Mouse (Mus musculus): ENCODE measurements at regions not wholly inside any gene's neighbourhood (a gene's known extent, or its start where the extent isn't known, plus 50 kb on each side); places are given as distances from the start of the nearest gene placed in this dataset.

DNA sequence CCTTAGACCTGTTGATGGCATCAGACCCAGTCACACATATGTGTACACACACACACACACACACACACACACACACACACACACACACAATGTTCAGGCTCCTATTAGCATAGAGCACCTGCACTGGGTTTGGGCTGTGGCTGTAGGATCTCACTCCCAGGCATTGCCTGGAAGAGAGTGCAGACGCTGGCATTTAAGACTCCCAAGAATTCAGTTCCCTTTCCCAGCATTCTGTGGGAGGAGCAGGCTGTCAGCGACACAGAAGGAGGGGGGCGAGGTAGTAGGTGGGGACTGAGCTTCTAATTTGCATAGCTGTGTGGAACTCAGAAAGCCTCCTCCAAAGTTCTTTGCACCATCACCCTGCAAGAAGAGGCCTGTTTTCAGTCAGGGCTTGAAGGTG is 374.2 kb upstream of the Fam49b start:
- DNase-seq (ENCODE audit: low spot score) = no peak

- DNase-seq (ENCODE audit: low spot score) = no peak
These were observed 374.6 kb upstream of the Fam49b start for GRCm38 (mm10) chr15:64434908-64435307.

DNA sequence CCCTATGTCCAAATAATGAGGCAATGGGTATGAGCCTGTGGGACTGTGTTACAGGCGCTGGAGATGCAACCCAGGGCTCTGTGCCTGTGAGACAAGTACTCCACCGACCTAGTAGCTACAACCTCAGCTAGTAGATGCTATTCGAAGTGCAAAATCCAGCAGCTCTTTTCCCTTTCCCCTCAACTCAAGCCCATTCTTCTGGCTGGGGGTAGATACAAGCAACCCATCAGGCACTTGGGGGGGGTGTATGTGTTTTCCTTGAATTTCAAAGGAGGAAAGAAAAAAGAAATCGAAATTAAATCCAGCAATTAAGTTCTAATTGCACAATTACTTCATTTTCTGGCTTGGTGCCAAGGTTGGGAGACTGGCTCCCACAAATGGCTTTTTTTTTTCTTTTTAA is 372.4 kb upstream of the Gm21798 start:
- no peak for DNase-seq (ENCODE audit: low spot score)

DNA sequence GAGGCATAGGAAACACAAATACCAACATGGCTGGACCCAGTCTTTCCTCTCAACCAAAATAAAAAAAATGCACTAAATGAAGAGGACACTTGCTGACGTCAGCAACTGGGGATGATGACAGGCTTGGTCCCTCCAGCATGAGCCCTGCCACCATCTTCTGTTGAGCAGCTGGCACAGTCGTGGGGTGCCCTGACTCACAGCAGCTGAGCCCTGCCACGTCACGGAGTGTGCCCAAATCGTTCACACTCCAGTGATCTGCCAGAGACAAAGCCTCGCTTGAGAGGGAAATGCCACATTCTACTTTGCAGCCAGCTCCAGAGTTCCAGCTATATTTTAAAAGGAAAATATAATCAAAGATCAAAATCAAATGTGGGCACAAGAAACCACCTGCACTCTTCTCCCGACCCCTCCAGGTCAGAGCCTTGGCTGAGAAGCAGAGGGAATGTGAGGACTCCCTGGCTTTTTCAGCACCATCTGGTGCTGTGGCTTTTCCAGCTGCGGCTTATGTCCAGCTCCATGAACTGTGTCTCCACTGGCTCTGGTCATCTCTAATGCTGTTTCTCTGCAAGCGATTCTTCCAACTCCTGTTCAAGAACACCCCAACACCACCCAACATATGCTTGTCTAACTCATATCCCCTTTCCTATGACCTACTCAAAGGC is 371.0 kb upstream of the Gm21798 start:
- no peak for DNase-seq (ENCODE audit: low spot score)

DNA sequence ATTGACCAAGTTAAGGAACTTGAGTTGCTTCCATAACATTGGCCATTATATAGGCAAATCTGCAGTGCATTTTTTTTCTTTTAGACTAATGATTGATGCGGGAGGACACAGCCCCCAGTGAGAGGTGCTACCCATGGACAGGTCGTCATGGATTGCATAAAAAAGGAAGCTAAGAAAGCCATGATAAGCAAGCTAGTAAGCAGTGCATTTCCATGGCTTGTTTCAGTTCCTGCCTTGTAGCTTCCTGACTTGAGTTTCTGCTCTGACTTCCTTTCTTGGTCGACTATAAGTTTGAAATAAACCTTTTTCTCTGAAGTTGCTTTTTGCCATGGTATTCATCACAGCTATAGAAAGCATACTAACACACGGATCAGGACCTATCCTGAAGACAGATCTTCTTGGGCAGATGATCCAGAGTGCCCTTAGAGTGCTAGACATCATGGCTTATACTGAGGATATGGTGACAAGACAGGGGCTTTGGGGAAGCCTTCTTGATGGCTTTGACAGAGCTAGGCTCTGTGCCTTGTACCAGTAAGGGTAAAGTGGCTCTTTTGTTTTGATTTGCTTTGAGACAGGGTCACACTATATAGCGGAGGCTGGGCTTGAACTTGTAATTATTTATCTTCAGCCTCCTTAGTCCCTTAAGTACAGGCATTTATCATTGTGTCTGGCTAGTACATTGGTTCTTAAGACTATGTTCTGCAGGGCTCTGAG is 370.1 kb upstream of the Gm21798 start:
- no peak for DNase-seq (ENCODE audit: low spot score)

GRCm38 (mm10) chr15:64448581-64449140 is 368.8 kb upstream of the Gm21798 start:
- no peak for DNase-seq (ENCODE audit: low spot score)

DNA sequence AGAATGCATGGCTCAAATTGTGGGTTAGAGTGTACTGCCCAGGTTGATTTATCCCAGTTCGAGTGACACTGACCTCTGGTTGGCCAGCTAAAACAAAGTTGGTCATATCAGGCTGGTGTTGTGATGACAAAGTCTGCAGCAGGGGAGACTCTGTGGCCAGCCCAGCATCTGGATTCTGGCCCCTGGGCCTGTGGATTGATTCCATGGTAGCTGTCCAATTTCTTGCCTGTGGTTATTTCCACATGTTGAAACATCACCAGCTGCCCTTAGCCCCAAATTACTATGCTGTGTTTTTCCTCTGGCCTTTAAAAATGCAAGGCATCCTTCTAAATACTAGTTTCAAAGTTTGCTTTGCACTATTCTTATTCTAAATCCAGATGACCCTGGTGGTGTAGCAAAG is 346.8 kb upstream of the Gm21798 start:
- DNase-seq (ENCODE audit: low spot score) = no peak

DNA sequence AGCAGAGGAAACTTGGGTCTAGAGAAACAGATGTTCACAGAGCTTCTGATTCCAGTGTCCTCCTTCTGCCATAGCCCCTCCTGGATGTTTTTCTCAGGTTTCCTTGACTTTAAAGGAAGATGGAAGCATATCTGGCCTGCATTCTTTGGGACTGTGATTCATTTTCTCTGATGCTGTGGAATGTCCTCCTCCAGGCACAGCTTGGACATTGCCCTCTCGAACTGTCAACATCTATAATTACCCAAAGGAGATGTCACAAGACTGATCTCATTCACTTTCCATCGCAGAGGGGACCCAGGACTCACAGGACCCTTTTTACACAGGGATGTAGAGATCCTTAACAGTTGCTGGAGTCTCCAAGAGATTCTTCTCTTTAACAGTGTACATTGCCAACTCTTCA is 345.9 kb upstream of the Gm21798 start:
- no peak for DNase-seq (ENCODE audit: low spot score)

DNA sequence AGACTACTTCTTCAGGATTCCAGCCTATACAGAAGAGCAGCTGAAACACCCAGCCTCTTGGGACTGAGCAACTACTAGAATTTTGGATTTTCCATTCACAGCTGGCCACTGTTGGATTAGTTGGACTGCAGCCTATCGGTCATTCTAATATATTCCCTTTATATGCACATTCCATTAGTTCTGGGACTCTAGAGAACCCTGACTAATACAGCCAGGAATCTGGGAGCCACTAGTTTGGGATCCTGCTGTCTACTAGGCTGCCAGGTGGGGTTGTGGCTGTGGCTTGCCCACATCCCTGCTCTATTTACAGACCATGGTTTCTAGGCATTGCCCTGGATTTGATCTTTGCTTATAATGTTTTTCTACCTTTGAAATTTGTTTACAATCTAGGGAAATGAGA is 343.3 kb upstream of the Gm21798 start:
- DNase-seq (ENCODE audit: low spot score) = no peak

GRCm38 (mm10) chr15:64477131-64477530 is 340.4 kb upstream of the Gm21798 start:
- DNase-seq (ENCODE audit: low spot score) = no peak

- no peak for DNase-seq (ENCODE audit: low spot score)
These were observed 336.9 kb upstream of the Gm21798 start for GRCm38 (mm10) chr15:64480625-64481024.

- no peak for DNase-seq (ENCODE audit: low spot score)
These were observed 336.3 kb upstream of the Gm21798 start for GRCm38 (mm10) chr15:64481226-64481625.

DNA sequence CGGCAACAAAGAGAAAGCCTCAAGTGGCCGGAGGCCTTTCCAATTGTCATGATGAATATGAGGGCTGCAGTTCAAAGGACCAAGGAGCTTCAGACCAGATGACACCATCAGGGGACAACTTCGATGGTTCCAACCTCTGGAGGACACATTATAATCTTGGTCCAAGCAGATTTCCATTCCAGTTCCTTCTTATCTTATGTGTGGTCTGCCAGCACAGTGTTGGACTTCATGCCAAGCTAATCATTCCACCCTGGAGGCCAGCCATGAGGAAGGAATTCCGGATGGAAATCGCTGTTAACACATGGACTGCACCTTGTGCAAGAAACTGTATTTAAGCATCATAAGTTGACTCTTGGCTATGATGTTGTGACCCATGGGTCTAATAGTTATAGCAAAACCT is 334.5 kb upstream of the Gm21798 start:
- no peak for DNase-seq (ENCODE audit: low spot score)

GRCm38 (mm10) chr15:64487801-64488200 is 329.7 kb upstream of the Gm21798 start:
- DNase-seq (ENCODE audit: low spot score) = no peak

DNA sequence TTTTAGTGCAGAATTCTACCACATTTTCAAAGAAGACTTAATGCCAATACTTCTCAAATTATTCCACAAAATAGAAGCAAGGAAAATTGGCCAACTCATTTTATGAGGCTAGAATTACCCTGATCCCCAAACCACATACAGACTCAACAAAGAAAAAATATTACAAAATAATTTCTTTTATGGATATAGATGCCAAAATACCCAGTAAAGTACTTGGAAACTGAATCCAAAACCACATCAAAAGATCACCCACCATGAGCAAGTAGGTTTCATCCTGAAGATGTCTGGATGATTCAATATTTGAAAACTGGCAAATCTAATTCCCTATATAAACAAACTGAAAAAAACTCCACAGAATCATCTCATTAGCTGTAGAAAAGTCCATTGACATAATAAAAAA is 316.7 kb upstream of the Gm21798 start:
- DNase-seq (ENCODE audit: low spot score) = no peak

DNA sequence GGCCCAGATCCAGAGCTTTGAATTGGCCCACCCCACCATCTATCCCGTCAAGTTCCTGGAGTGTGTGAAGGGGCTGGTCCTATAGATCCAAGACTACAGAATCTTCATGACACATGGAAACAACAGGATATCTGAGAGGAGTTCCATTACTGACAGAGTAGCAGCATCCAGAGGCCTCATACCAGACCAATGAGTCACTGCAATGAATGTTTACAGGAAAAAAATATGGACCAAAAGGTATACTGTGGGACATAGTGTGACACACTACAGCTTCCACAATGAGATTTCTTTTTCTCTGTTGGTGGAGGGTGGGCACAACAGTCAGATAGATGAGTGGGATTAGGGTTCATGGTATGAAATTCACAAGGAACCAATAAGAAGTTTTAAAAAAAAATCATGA is 316.0 kb upstream of the Gm21798 start:
- DNase-seq (ENCODE audit: low spot score) = no peak

DNA sequence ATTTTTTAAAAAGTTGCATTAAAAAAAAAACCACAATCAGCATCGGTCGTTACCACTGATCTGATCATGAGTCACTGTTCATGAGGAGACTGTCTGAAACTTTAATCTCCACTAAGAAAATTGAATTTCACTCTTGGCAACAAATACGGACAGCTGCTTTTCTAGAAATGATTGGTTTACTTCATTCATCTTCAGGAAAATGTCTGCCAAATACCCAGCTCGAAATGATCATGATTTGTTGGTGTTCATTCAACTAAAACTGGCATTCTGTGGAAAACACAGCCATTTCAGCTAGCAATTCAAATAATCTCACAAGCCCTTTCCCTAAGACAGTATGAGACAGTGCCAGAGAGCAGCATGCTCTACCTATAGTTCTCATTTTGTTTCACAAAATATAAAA is 312.7 kb upstream of the Gm21798 start:
- no peak for DNase-seq (ENCODE audit: low spot score)

- DNase-seq (ENCODE audit: low spot score) = no peak
These were observed 306.8 kb upstream of the Gm21798 start for GRCm38 (mm10) chr15:64510649-64511048.

DNA sequence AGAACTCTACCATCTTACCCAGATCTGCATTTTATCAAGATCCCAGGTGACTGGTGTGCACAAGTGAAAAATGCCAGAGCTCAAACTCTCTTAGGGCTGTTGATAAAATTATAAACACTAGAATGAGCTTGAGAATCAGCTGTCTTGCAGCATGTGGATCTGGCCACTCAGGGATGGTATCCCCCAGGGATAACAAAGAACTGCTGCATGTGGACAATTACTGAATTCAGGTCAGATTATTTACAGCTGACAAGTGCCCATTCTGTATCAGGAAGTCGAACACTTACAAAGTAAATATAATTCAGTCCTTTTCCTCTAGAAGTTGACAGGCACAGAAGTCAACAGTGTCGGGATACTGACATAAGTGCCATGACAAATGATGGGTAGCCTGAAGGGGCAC is 306.3 kb upstream of the Gm21798 start:
- DNase-seq (ENCODE audit: low spot score) = no peak

- DNase-seq (ENCODE audit: low spot score) = no peak
These were observed 304.9 kb upstream of the Gm21798 start for GRCm38 (mm10) chr15:64512615-64513014.

GRCm38 (mm10) chr15:64513501-64514097 is 303.9 kb upstream of the Gm21798 start:
- DNase-seq (ENCODE audit: low spot score) = no peak

GRCm38 (mm10) chr15:64515179-64515578 is 302.3 kb upstream of the Gm21798 start:
- DNase-seq (ENCODE audit: low spot score) = no peak

GRCm38 (mm10) chr15:64519207-64519628 is 298.3 kb upstream of the Gm21798 start:
- DNase-seq (ENCODE audit: low spot score) = no peak

All from T-cell, adult 2 months (primary cell).